Mouse (Mus musculus): ENCODE results near the gene Yipf6. TPM values are rescaled to one million over a fixed set of nuclear protein-coding genes. Genes with fewer than 3 reads are reported as not detected.

Gene Yipf6
- total RNA-seq, 2 experiments from 2014 or later, result 33.2 to 37.6 TPM

Other genes with a start within 250 kb of the Yipf6 start
- 10 to 100 TPM; 39.0 to 40.5 TPM for gene Ophn1, start 45.3 kb upstream of the Yipf6 start, total RNA-seq (2021)
- gene Stard8, start 66.9 kb downstream of the Yipf6 start, total RNA-seq (2021), result 10 to 100 TPM; 21.8 to 36.0 TPM
- 10 to 100 TPM; 11.6 to 13.8 TPM for gene Efnb1, start 199.8 kb downstream of the Yipf6 start, total RNA-seq (2021)